Mouse (Mus musculus) limb, embryonic 14.5 days (tissue): ENCODE results near the gene Rnasek. TPM values are rescaled to one million over a fixed set of nuclear protein-coding genes. Genes with fewer than 3 reads are reported as not detected.

ENCODE experiments used
- ATAC-seq: fragments of 200-750 bp; cut with Nextera tagmentation; 2 replicates; pipeline ENCODE4 v1.8.0; 2017; ENCODE audit warnings: low read depth, moderate number of reproducible peaks, moderate TSS enrichment; ENCODE audit not compliant: low FRiP score
- DNase-seq: peaks from one replicate; pipeline ENCODE4 v3.0.0-alpha.2; 2015; ENCODE audit warnings: low spot score
- H3K27ac ChIP-seq: fragments of 300-500 bp; sonication (generic); replicated peaks from 2 replicates; pipeline ENCODE4 v1.5.1; 2014; ENCODE audit warnings: low read depth, mild to moderate bottlenecking, low read length, moderate library complexity, mixed read lengths
- H3K27me3 ChIP-seq: fragments of 300-500 bp; sonication (generic); 2 replicates; pipeline ENCODE4 v1.6.1; 2014; ENCODE audit warnings: low read length, mixed read lengths; ENCODE audit not compliant: control insufficient read depth, insufficient read depth
- H3K36me3 ChIP-seq: fragments of 300-500 bp; sonication (generic); 2 replicates; pipeline ENCODE4 v1.6.1; 2014; ENCODE audit warnings: mild to moderate bottlenecking, low read length, moderate library complexity, mixed read lengths; ENCODE audit not compliant: control insufficient read depth, insufficient read depth
- H3K4me1 ChIP-seq: fragments of 300-500 bp; sonication (generic); 2 replicates; pipeline ENCODE4 v1.6.1; 2014; ENCODE audit warnings: antibody characterized with exemption, low read length, mixed read lengths; ENCODE audit not compliant: control insufficient read depth, insufficient read depth
- H3K4me2 ChIP-seq: fragments of 300-500 bp; sonication (generic); replicated peaks from 2 replicates; pipeline ENCODE4 v1.6.1; 2014; ENCODE audit warnings: low read depth, mild to moderate bottlenecking, low read length, moderate library complexity; ENCODE audit not compliant: severe bottlenecking
- H3K4me3 ChIP-seq: fragments of 300-500 bp; sonication (generic); replicated peaks from 2 replicates; pipeline ENCODE4 v1.5.1; 2014; ENCODE audit warnings: low read length
- H3K9ac ChIP-seq: fragments of 300-500 bp; sonication (generic); 2 replicates; pipeline ENCODE4 v1.6.1; 2014; ENCODE audit warnings: mild to moderate bottlenecking, low read depth, low read length, moderate library complexity; ENCODE audit not compliant: severe bottlenecking
- H3K9me3 ChIP-seq: fragments of 300-500 bp; sonication (generic); 2 replicates; pipeline ENCODE4 v1.6.1; 2016; ENCODE audit warnings: low read length; ENCODE audit not compliant: control insufficient read depth
- POLR2A ChIP-seq: fragments of 200-500 bp; IDR thresholded peaks from 2 replicates; pipeline ENCODE4 v1.8.0; 2012; ENCODE audit warnings: inconsistent platforms, mild to moderate bottlenecking, moderate library complexity, borderline replicate concordance; ENCODE audit not compliant: insufficient read depth, insufficient read length; ENCODE audit errors: extremely low read depth
- WGBS: fragments of 180-500 bp; shearing (Covaris S2); extraction: QIAGEN DNeasy Blood & Tissue Kit; methylation state at CpG from one replicate; pipeline ENCODE4 v1.1.7; 2014; 5-methylcytosine and 5-hydroxymethylcytosine counted together
- polyA plus RNA-seq, 2 experiments: library from polyadenylated mRNA; depleted of rRNA in 1 of 2; stranded (reverse) in 1 of 2; unstranded in 1 of 2; fragments of >200 nt; fragmentation: Nextera tagmentation in 1 of 2; extraction: Ambion mirVana in 1 of 2; gene quantifications; 2 replicates each; pipeline versions ENCODE4 v1.2.1 to v1.2.3; 2012 to 2014

The Rnasek gene
- polyA plus RNA-seq, 2 experiments: 54.0 to 171 TPM

- Histone ChIP-seq H3K9ac (no peak overlapping the region), H3K4me1 (no peaks in the 10 kb centered on the region), H3K27ac (no peak overlapping the region), H3K4me3 (no peak overlapping the region), H3K9me3 (no peaks in the 10 kb centered on the region), H3K4me2 (no peak overlapping the region), H3K36me3 (no peaks in the 10 kb centered on the region), H3K27me3 (no peaks in the 10 kb centered on the region)
- WGBS: 91% methylated on average over 2 of the region's 2 CpGs
- TF ChIP-seq POLR2A: no peak
- no peak for ATAC-seq
- no peak for DNase-seq
Measured at GRCm38 (mm10) chr11:70206801-70207200, 32.8 kb downstream of the Rnasek start.

- WGBS: 34% methylated on average over 5 of the region's 5 CpGs
- no peaks in the 10 kb centered on the region for H3K27me3 ChIP-seq
- no peaks in the 10 kb centered on the region for H3K4me1 ChIP-seq
- H3K4me2 ChIP-seq: no peak overlapping the region
- H3K4me3 ChIP-seq: no peak overlapping the region
- DNase-seq (peak; percentile 92), ATAC-seq (no peak)
- no peak overlapping the region for H3K9ac ChIP-seq
- no peaks in the 10 kb centered on the region for H3K36me3 ChIP-seq
- TF ChIP-seq POLR2A: no peak
- H3K9me3 ChIP-seq: no peaks in the 10 kb centered on the region
- H3K27ac ChIP-seq: no peak overlapping the region
Measured at GRCm38 (mm10) chr11:70201691-70202090, 38.0 kb downstream of the Rnasek start.

GRCm38 (mm10) chr11:70200036-70200608 lies 39.5 kb downstream of the Rnasek start:
- no peaks in the 10 kb centered on the region for H3K27me3 ChIP-seq
- H3K4me3 ChIP-seq: no peak overlapping the region
- H3K27ac ChIP-seq: no peak overlapping the region
- H3K4me1 ChIP-seq: no peaks in the 10 kb centered on the region
- H3K9me3 ChIP-seq: no peaks in the 10 kb centered on the region
- no peak for ATAC-seq
- H3K36me3 ChIP-seq: no peaks in the 10 kb centered on the region
- no peak for TF ChIP-seq POLR2A
- H3K4me2 ChIP-seq: no peak overlapping the region
- no peak for DNase-seq
- no peak overlapping the region for H3K9ac ChIP-seq
- 84% methylated on average over 5 of the region's 5 CpGs for WGBS

- H3K9ac ChIP-seq: no peak overlapping the region
- no peak for ATAC-seq
- DNase-seq: no peak
- no peak overlapping the region for H3K4me3 ChIP-seq
- TF ChIP-seq POLR2A: no peak
- no peaks in the 10 kb centered on the region for H3K4me1 ChIP-seq
- H3K27me3 ChIP-seq: no peaks in the 10 kb centered on the region
- no peaks in the 10 kb centered on the region for H3K9me3 ChIP-seq
- no peaks in the 10 kb centered on the region for H3K36me3 ChIP-seq
- H3K4me2 ChIP-seq: no peak overlapping the region
- H3K27ac ChIP-seq: no peak overlapping the region
- WGBS: 81% methylated on average over 8 of the region's 8 CpGs
Measured at GRCm38 (mm10) chr11:70199107-70199506, 40.5 kb downstream of the Rnasek start.

GRCm38 (mm10) chr11:70198332-70198731 lies 41.3 kb downstream of the Rnasek start:
- DNase-seq: no peak
- H3K27me3 ChIP-seq: no peaks in the 10 kb centered on the region

More at GRCm38 (mm10) chr11:70198332-70198731, 41.3 kb downstream of the Rnasek start:
- Histone ChIP-seq H3K4me3 (no peak overlapping the region), H3K4me1 (peaks cover 7% of the 10 kb centered on the region), H3K9ac (no peak overlapping the region), H3K4me2 (no peak overlapping the region), H3K36me3 (no peaks in the 10 kb centered on the region), H3K27ac (no peak overlapping the region), H3K9me3 (no peaks in the 10 kb centered on the region)
- ATAC-seq: no peak
- 80% methylated on average over 3 of the region's 3 CpGs for WGBS
- no peak for TF ChIP-seq POLR2A
